Mouse (Mus musculus): ENCODE data around the gene Klf6. TPM values are rescaled to one million over a fixed set of nuclear protein-coding genes. Genes with fewer than 3 reads are reported as not detected.

Gene Klf6
- 20.8 and 23.0 TPM in 2 replicates for polyA plus RNA-seq (2015; fragmentation: Nextera tagmentation; extraction: Ambion mirVana)

- DNase-seq (peak; percentile 98), ATAC-seq (ENCODE audit: low read depth) (peak; percentile 98)
- Histone ChIP-seq H3K9me3 (replicated peaks) (no peaks in the 10 kb centered on the region), H3K4me2 (peak within 1 kb of the TSS; percentile 88), H3K27ac (peak within 1 kb of the TSS; percentile 91), H3K4me1 (replicated peaks) (peaks cover 30% of the 10 kb centered on the region), H3K9ac (peak within 1 kb of the TSS; percentile 90), H3K4me3 (replicated peaks) (peak within 1 kb of the TSS; percentile 79), H3K27me3 (no peaks in the 10 kb centered on the region), H3K36me3 (peaks cover 16% of the 10 kb centered on the region)
- WGBS (ENCODE audit: insufficient replicate concordance), result under 1% methylated on average over 55 of the region's 60 CpGs
These were observed at the start of gene Klf6 for GRCm38 (mm10) chr13:5861157-5862002. Gene Klf6, plus strand, starts transcription at chr13:5861482.

GRCm38 (mm10) chr13:5813433-5813832 is 47.8 kb upstream of the Klf6 start:
- Histone ChIP-seq H3K27me3 (no peaks in the 10 kb centered on the region), H3K36me3 (no peaks in the 10 kb centered on the region), H3K9me3 (replicated peaks) (no peaks in the 10 kb centered on the region), H3K4me1 (replicated peaks) (no peaks in the 10 kb centered on the region), H3K27ac (no peak overlapping the region), H3K4me3 (replicated peaks) (no peak overlapping the region), H3K4me2 (no peak overlapping the region), H3K9ac (no peak overlapping the region)
- 74% methylated on average over 9 of the region's 9 CpGs for WGBS (ENCODE audit: insufficient replicate concordance)
- no peak for DNase-seq
- no peak for ATAC-seq (ENCODE audit: low read depth)

GRCm38 (mm10) chr13:5817250-5817649 is 44.0 kb upstream of the Klf6 start:
- Histone ChIP-seq H3K4me3 (replicated peaks) (no peak overlapping the region), H3K27ac (no peak overlapping the region), H3K4me2 (no peak overlapping the region), H3K36me3 (no peaks in the 10 kb centered on the region), H3K4me1 (replicated peaks) (no peaks in the 10 kb centered on the region), H3K9ac (no peak overlapping the region), H3K9me3 (replicated peaks) (no peaks in the 10 kb centered on the region), H3K27me3 (no peaks in the 10 kb centered on the region)
- WGBS (ENCODE audit: insufficient replicate concordance), result 59% methylated on average over 3 of the region's 3 CpGs
- DNase-seq, result no peak
- no peak for ATAC-seq (ENCODE audit: low read depth)

GRCm38 (mm10) chr13:5819173-5819572 is 42.1 kb upstream of the Klf6 start:
- no peaks in the 10 kb centered on the region for H3K9me3 ChIP-seq (replicated peaks)
- DNase-seq, result no peak
- ATAC-seq (ENCODE audit: low read depth), result no peak
- H3K9ac ChIP-seq, result no peak overlapping the region
- H3K36me3 ChIP-seq, result no peaks in the 10 kb centered on the region
- WGBS (ENCODE audit: insufficient replicate concordance), result 41% methylated on average over 3 of the region's 3 CpGs
- no peak overlapping the region for H3K4me3 ChIP-seq (replicated peaks)
- 0 out of 2 replicates have a peak, but pooled peaks cover 2% of the 10 kb centered on the region for H3K4me1 ChIP-seq (replicated peaks)
- H3K4me2 ChIP-seq, result no peak overlapping the region
- H3K27ac ChIP-seq, result no peak overlapping the region
- no peaks in the 10 kb centered on the region for H3K27me3 ChIP-seq

- 54% methylated on average over 11 of the region's 11 CpGs for WGBS (ENCODE audit: insufficient replicate concordance)
- 0 out of 2 replicates have a peak, but pooled peaks cover 5% of the 10 kb centered on the region for H3K4me1 ChIP-seq (replicated peaks)
- no peak overlapping the region for H3K27ac ChIP-seq
- H3K4me3 ChIP-seq (replicated peaks), result no peak overlapping the region
- H3K36me3 ChIP-seq, result no peaks in the 10 kb centered on the region
- H3K9ac ChIP-seq, result no peak overlapping the region
- ATAC-seq (ENCODE audit: low read depth) (no peak), DNase-seq (no peak)
- no peaks in the 10 kb centered on the region for H3K9me3 ChIP-seq (replicated peaks)
- H3K4me2 ChIP-seq, result no peak overlapping the region
- H3K27me3 ChIP-seq, result no peaks in the 10 kb centered on the region
These were observed 38.7 kb upstream of the Klf6 start for GRCm38 (mm10) chr13:5822586-5822985.

- Histone ChIP-seq H3K4me1 (replicated peaks) (0 out of 2 replicates have a peak, but pooled peaks cover 5% of the 10 kb centered on the region), H3K4me2 (no peak overlapping the region), H3K27me3 (no peaks in the 10 kb centered on the region), H3K4me3 (replicated peaks) (no peak overlapping the region), H3K9me3 (replicated peaks) (no peaks in the 10 kb centered on the region), H3K27ac (no peak overlapping the region), H3K9ac (no peak overlapping the region), H3K36me3 (no peaks in the 10 kb centered on the region)
- DNase-seq (no peak), ATAC-seq (ENCODE audit: low read depth) (0 out of 2 replicates have a peak, but pooled peaks have one; percentile 23)
- 59% methylated on average over 7 of the region's 7 CpGs for WGBS (ENCODE audit: insufficient replicate concordance)
These were observed 38.1 kb upstream of the Klf6 start for GRCm38 (mm10) chr13:5823150-5823549.

- no peak for ATAC-seq (ENCODE audit: low read depth)
- no peak overlapping the region for H3K4me2 ChIP-seq
- DNase-seq, result no peak
- H3K36me3 ChIP-seq, result no peaks in the 10 kb centered on the region
- H3K4me1 ChIP-seq (replicated peaks), result 0 out of 2 replicates have a peak, but pooled peaks cover 5% of the 10 kb centered on the region
- H3K9ac ChIP-seq, result no peak overlapping the region
- WGBS (ENCODE audit: insufficient replicate concordance), result 47% methylated on average over 8 of the region's 8 CpGs
- no peaks in the 10 kb centered on the region for H3K9me3 ChIP-seq (replicated peaks)
- no peaks in the 10 kb centered on the region for H3K27me3 ChIP-seq
- no peak overlapping the region for H3K4me3 ChIP-seq (replicated peaks)
- no peak overlapping the region for H3K27ac ChIP-seq
These were observed 37.0 kb upstream of the Klf6 start for GRCm38 (mm10) chr13:5824189-5824815.

GRCm38 (mm10) chr13:5826170-5826827 is 35.0 kb upstream of the Klf6 start:
- H3K4me2 ChIP-seq, result no peak overlapping the region

GRCm38 (mm10) chr13:5831976-5832375 is 29.3 kb upstream of the Klf6 start:
- no peaks in the 10 kb centered on the region for H3K9me3 ChIP-seq (replicated peaks)
- WGBS (ENCODE audit: insufficient replicate concordance), result 27% methylated on average over 7 of the region's 7 CpGs
- DNase-seq, result no peak
- ATAC-seq (ENCODE audit: low read depth), result no peak
- no peaks in the 10 kb centered on the region for H3K4me1 ChIP-seq (replicated peaks)
- H3K27ac ChIP-seq, result no peak overlapping the region
- no peaks in the 10 kb centered on the region for H3K36me3 ChIP-seq
- H3K4me3 ChIP-seq (replicated peaks), result no peak overlapping the region
- no peaks in the 10 kb centered on the region for H3K27me3 ChIP-seq
- H3K9ac ChIP-seq, result no peak overlapping the region
- H3K4me2 ChIP-seq, result no peak overlapping the region

More at GRCm38 (mm10) chr13:5826170-5826827, 35.0 kb upstream of the Klf6 start:
- 45% methylated on average over 9 of the region's 9 CpGs for WGBS (ENCODE audit: insufficient replicate concordance)
- no peak for ATAC-seq (ENCODE audit: low read depth)
- Histone ChIP-seq H3K4me1 (replicated peaks) (0 out of 2 replicates have a peak, but pooled peaks cover 5% of the 10 kb centered on the region), H3K9ac (no peak overlapping the region), H3K27ac (no peak overlapping the region), H3K4me3 (replicated peaks) (no peak overlapping the region), H3K36me3 (no peaks in the 10 kb centered on the region), H3K9me3 (replicated peaks) (no peaks in the 10 kb centered on the region), H3K27me3 (no peaks in the 10 kb centered on the region)
- no peak for DNase-seq

- H3K27ac ChIP-seq, result no peak overlapping the region
- no peak overlapping the region for H3K4me2 ChIP-seq
- no peak overlapping the region for H3K9ac ChIP-seq
- WGBS (ENCODE audit: insufficient replicate concordance), result 53% methylated on average over 4 of the region's 4 CpGs
- no peaks in the 10 kb centered on the region for H3K4me1 ChIP-seq (replicated peaks)
- no peaks in the 10 kb centered on the region for H3K27me3 ChIP-seq
- H3K36me3 ChIP-seq, result no peaks in the 10 kb centered on the region
- DNase-seq, result no peak
- ATAC-seq (ENCODE audit: low read depth), result no peak
- no peaks in the 10 kb centered on the region for H3K9me3 ChIP-seq (replicated peaks)
- no peak overlapping the region for H3K4me3 ChIP-seq (replicated peaks)
These were observed 24.0 kb upstream of the Klf6 start for GRCm38 (mm10) chr13:5837174-5837777.

GRCm38 (mm10) chr13:5841418-5841817 is 19.9 kb upstream of the Klf6 start:
- no peaks in the 10 kb centered on the region for H3K27me3 ChIP-seq
- DNase-seq (no peak), ATAC-seq (ENCODE audit: low read depth) (no peak)

More at GRCm38 (mm10) chr13:5841418-5841817, 19.9 kb upstream of the Klf6 start:
- Histone ChIP-seq H3K9ac (no peak overlapping the region), H3K9me3 (replicated peaks) (no peaks in the 10 kb centered on the region), H3K36me3 (no peaks in the 10 kb centered on the region), H3K4me3 (replicated peaks) (no peak overlapping the region), H3K27ac (no peak overlapping the region), H3K4me2 (no peak overlapping the region), H3K4me1 (replicated peaks) (peaks cover 22% of the 10 kb centered on the region)
- WGBS (ENCODE audit: insufficient replicate concordance), result 57% methylated on average over 6 of the region's 6 CpGs

Measured in liver, embryonic 13.5 days (tissue).